Mouse (Mus musculus) cortical plate, adult 2 months (tissue): ENCODE measurements at regions not wholly inside any gene's neighbourhood (a gene's known extent, or its start where the extent isn't known, plus 50 kb on each side); places are given as distances from the start of the nearest gene placed in this dataset.

Experiments used
- CTCF ChIP-seq: fragments of 200-500 bp; IDR thresholded peaks from 2 replicates; pipeline ENCODE4 v1.5.1; 2011; ENCODE audit warnings: mild to moderate bottlenecking, control low read depth, low read length; ENCODE audit not compliant: insufficient read depth; ENCODE audit errors: extremely low read depth
- POLR2A ChIP-seq: fragments of 200-500 bp; IDR thresholded peaks from 2 replicates; pipeline ENCODE4 v1.6.1; 2011; ENCODE audit warnings: mild to moderate bottlenecking, low read length, control low read depth; ENCODE audit not compliant: insufficient read depth; ENCODE audit errors: extremely low read depth

- TF ChIP-seq POLR2A = no peak
- TF ChIP-seq CTCF = no peak
Measured at GRCm38 (mm10) chr10:66657520-66657919, 438.4 kb upstream of the Jmjd1c start.
